12 mouse cellular contexts compared by ENCODE assay signal in the genomic region with DNA sequence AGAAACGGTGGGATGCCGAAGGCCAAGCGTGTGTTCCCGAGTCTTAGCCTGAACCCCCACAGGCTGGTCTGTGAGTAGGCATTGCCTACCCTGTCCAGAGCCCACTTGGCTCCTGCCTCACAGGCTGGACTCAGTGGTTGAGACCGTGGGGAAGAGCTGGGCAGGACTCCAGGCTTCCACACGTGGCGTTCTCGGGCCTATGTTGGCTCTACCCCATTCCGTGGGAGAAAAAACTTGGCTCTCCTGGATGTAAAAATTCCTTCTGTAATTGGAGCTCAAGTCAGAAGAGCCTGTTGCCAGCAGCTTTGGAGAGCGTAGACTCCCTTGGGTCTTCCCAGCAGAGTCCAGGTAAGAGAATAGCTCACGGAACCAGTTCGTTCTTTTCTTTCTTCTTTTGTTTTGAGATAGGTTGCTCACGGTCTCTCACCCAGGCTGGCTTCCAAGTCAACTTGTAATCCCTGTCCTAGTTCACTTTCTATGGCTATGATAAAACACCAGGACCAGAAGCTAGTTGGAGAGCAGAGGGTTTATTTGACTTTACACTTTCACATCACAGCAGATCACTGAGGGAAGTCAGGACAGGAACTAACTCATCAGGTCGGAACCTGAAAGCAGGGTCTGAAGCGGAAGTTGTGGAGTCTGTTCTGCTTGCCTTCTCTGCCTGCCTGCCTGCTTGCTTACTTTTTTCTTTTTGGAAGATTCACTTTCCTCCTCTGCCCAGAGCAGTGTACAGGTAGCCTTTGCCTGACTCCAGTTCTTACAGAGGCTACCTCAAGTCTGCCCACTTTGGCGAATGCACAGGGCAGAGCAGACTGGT. TPM values are rescaled to one million over a fixed set of nuclear protein-coding genes. Genes with fewer than 3 reads are reported as not detected.
DNase-seq lines count a peak whose midpoint lies in the region; ATAC-seq and TF ChIP-seq lines count a peak whose summit lies in the region.
"Had no signal": no experiment of that assay in that cellular context is flagged by ENCODE, and none has a peak within 500 bp of the region (broad histone marks: within the 10 kb centered on the region; RNA-seq: fewer than 3 reads in every experiment).

No protein-coding gene starts in this region.

- no peaks in the 10 kb centered on the region for H3K36me3 ChIP-seq in lung, postnatal 0 days (ENCODE audit: insufficient read depth, low read length)
- H3K36me3 ChIP-seq in heart, postnatal 0 days (replicated peaks; ENCODE audit: control insufficient read depth, insufficient read depth, low read length), result no peaks in the 10 kb centered on the region
- no peaks in the 10 kb centered on the region for H3K36me3 ChIP-seq in midbrain, embryonic 13.5 days
- H3K36me3 ChIP-seq: lung, embryonic 15.5 days had no signal

- no peaks in the 10 kb centered on the region for H3K27me3 ChIP-seq in lung, postnatal 0 days (replicated peaks; ENCODE audit: insufficient read depth, low read length)
- H3K27me3 ChIP-seq in heart, postnatal 0 days (ENCODE audit: control insufficient read depth, insufficient read depth, low read length), result no peaks in the 10 kb centered on the region
- no peaks in the 10 kb centered on the region; the same call in 1 of the 2 replicates for H3K27me3 ChIP-seq in midbrain, embryonic 13.5 days
- H3K27me3 ChIP-seq: lung, embryonic 15.5 days had no signal

- no peak overlapping the region for H3K27ac ChIP-seq in lung, postnatal 0 days (ENCODE audit: low read length)
- no peak overlapping the region for H3K27ac ChIP-seq in heart, postnatal 0 days (ENCODE audit: low read depth)
- H3K27ac ChIP-seq in midbrain, embryonic 13.5 days, result no peak overlapping the region
- H3K27ac ChIP-seq: lung, embryonic 15.5 days had no signal

- ATAC-seq in lung, postnatal 0 days, result no peak
- 0 out of 2 replicates have a peak, but pooled peaks have one; percentile 29 for ATAC-seq in heart, postnatal 0 days (ENCODE audit: insufficient read depth, low read depth)
- ATAC-seq in midbrain, embryonic 13.5 days, result no peak

- no peak overlapping the region for H3K4me2 ChIP-seq in lung, postnatal 0 days (replicated peaks; ENCODE audit: low read depth, low read length)
- no peak overlapping the region for H3K4me2 ChIP-seq in heart, postnatal 0 days (ENCODE audit: low read depth, low read length)
- H3K4me2 ChIP-seq in midbrain, embryonic 13.5 days (replicated peaks), result no peak overlapping the region
- H3K4me2 ChIP-seq: lung, embryonic 15.5 days had no signal

- 68% methylated on average over 16 of the region's 16 CpGs for WGBS in lung, postnatal 0 days
- 58% methylated on average over 16 of the region's 16 CpGs for WGBS in heart, postnatal 0 days
- 90% methylated on average over 16 of the region's 16 CpGs for WGBS in midbrain, embryonic 13.5 days

- H3K9ac ChIP-seq in lung, postnatal 0 days (replicated peaks; ENCODE audit: low read depth), result no peak overlapping the region
- no peak overlapping the region for H3K9ac ChIP-seq in heart, postnatal 0 days (replicated peaks; ENCODE audit: low read depth, low read length)
- H3K9ac ChIP-seq in midbrain, embryonic 13.5 days (replicated peaks), result no peak overlapping the region
- H3K9ac ChIP-seq: lung, embryonic 15.5 days had no signal

- H3K4me3 ChIP-seq in lung, postnatal 0 days (ENCODE audit: low read depth, low read length), result no peak overlapping the region
- H3K4me3 ChIP-seq in heart, postnatal 0 days (ENCODE audit: low read depth, low read length), result no peak overlapping the region
- H3K4me3 ChIP-seq in midbrain, embryonic 13.5 days (replicated peaks), result no peak overlapping the region
- H3K4me3 ChIP-seq: erythroblast, embryonic 14.5 days; lung, embryonic 15.5 days had no signal

- no peak for TF ChIP-seq CTCF in lung, postnatal 0 days (IDR thresholded peaks at IDR 0.05)
- TF ChIP-seq CTCF in heart, postnatal 0 days (IDR thresholded peaks at IDR 0.05; ENCODE audit: low read depth), result no peak

- no peaks in the 10 kb centered on the region for H3K9me3 ChIP-seq in lung, postnatal 0 days (ENCODE audit: low read length)
- no peaks in the 10 kb centered on the region for H3K9me3 ChIP-seq in heart, postnatal 0 days (replicated peaks; ENCODE audit: control insufficient read depth, low read length)
- H3K9me3 ChIP-seq in midbrain, embryonic 13.5 days, result no peaks in the 10 kb centered on the region
- H3K9me3 ChIP-seq: lung, embryonic 15.5 days had no signal

- peak; percentile 29 to 54 for DNase-seq in cerebellum, postnatal 10 days
- DNase-seq in cerebellum, adult 9-10 months, result no peak
- peak; percentile 20 for DNase-seq in lung, postnatal 0 days (ENCODE audit: low spot score)
- DNase-seq in lung, postnatal 10 days, result no peak
- DNase-seq in heart, postnatal 0 days (ENCODE audit: low spot score), result peak; percentile 25
- peak; percentile 58 for DNase-seq in skeletal muscle tissue, adult 2 months (ENCODE audit: low read depth, low spot score)
- no peak for DNase-seq in cerebellum, adult 11 months
- DNase-seq: B cell, adult 2 months; kidney, adult 11 months had no signal

- no peak for TF ChIP-seq EP300 in lung, postnatal 0 days (IDR thresholded peaks at IDR 0.05)
- no peak for TF ChIP-seq EP300 in heart, postnatal 0 days (IDR thresholded peaks at IDR 0.05; ENCODE audit: low read depth)

- H3K4me1 ChIP-seq in lung, postnatal 0 days (ENCODE audit: insufficient read depth, low read depth, low read length), result peaks cover 7% of the 10 kb centered on the region; the same call in 1 of the 2 replicates
- H3K4me1 ChIP-seq in heart, postnatal 0 days (ENCODE audit: control insufficient read depth, insufficient read depth), result peaks cover 12% of the 10 kb centered on the region; the same call in 1 of the 2 replicates
- 0 out of 2 replicates have a peak, but pooled peaks cover 4% of the 10 kb centered on the region for H3K4me1 ChIP-seq in midbrain, embryonic 13.5 days (replicated peaks)

RNA-seq across cellular contexts. Expression of a gene that starts 6.9 kb away (rescaled TPM):
- 12.2 and 13.5 TPM in 2 replicates for polyA plus RNA-seq in lung, postnatal 0 days (2015; fragmentation: Nextera tagmentation; extraction: Ambion mirVana)
- total RNA-seq in heart, postnatal 0 days (2014; rRNA removed; ENCODE audit: low replicate concordance), result 20.8 and 41.0 TPM in 2 replicates
- 22.1 and 22.8 TPM in 2 replicates for polyA plus RNA-seq in heart, postnatal 0 days (2015; fragmentation: Nextera tagmentation; extraction: Ambion mirVana)
- 3.1 and 4.0 TPM in 2 replicates for polyA plus RNA-seq in midbrain, embryonic 13.5 days (2015; fragmentation: Nextera tagmentation; extraction: Ambion mirVana)
- polyA plus RNA-seq: erythroblast, embryonic 14.5 days had no signal

RNA-seq across cellular contexts. Expression of a gene that starts 29.5 kb away (rescaled TPM):
- 211 and 225 TPM in 2 replicates for polyA plus RNA-seq in lung, postnatal 0 days (2015; fragmentation: Nextera tagmentation; extraction: Ambion mirVana)
- total RNA-seq in heart, postnatal 0 days (2014; rRNA removed; ENCODE audit: low replicate concordance), result 209 and 215 TPM in 2 replicates
- 239 and 243 TPM in 2 replicates for polyA plus RNA-seq in heart, postnatal 0 days (2015; fragmentation: Nextera tagmentation; extraction: Ambion mirVana)
- 540 and 561 TPM in 2 replicates for polyA plus RNA-seq in midbrain, embryonic 13.5 days (2015; fragmentation: Nextera tagmentation; extraction: Ambion mirVana)

RNA-seq across cellular contexts. Expression of a gene that starts 29.5 kb away (rescaled TPM):
- polyA plus RNA-seq in lung, postnatal 0 days (2015; fragmentation: Nextera tagmentation; extraction: Ambion mirVana), result 9.8 and 14.0 TPM in 2 replicates
- 9.7 and 15.1 TPM in 2 replicates for total RNA-seq in heart, postnatal 0 days (2014; rRNA removed; ENCODE audit: low replicate concordance)
- polyA plus RNA-seq in heart, postnatal 0 days (2015; fragmentation: Nextera tagmentation; extraction: Ambion mirVana), result 13.4 and 15.3 TPM in 2 replicates
- polyA plus RNA-seq in midbrain, embryonic 13.5 days (2015; fragmentation: Nextera tagmentation; extraction: Ambion mirVana), result 11.0 and 11.6 TPM in 2 replicates

RNA-seq across cellular contexts. Expression of a gene that starts 41.3 kb away (rescaled TPM):
- polyA plus RNA-seq in lung, postnatal 0 days (2015; fragmentation: Nextera tagmentation; extraction: Ambion mirVana), result 18.3 and 20.6 TPM in 2 replicates
- 64.2 and 69.1 TPM in 2 replicates for total RNA-seq in heart, postnatal 0 days (2014; rRNA removed; ENCODE audit: low replicate concordance)
- polyA plus RNA-seq in heart, postnatal 0 days (2015; fragmentation: Nextera tagmentation; extraction: Ambion mirVana), result 23.2 and 26.8 TPM in 2 replicates
- polyA plus RNA-seq in midbrain, embryonic 13.5 days (2015; fragmentation: Nextera tagmentation; extraction: Ambion mirVana), result 75.0 and 78.6 TPM in 2 replicates

Comparison
In these comparisons a context has a peak if more than half of its experiments do, and no peak if none do; other contexts are left out.
1. DNase-seq: peak in cerebellum, postnatal 10 days (2 of 2), lung, postnatal 0 days (single experiment), heart, postnatal 0 days (single experiment) and skeletal muscle tissue, adult 2 months (single experiment); none in cerebellum, adult 9-10 months (single experiment), lung, postnatal 10 days (single experiment) and cerebellum, adult 11 months (single experiment).